9 mouse cellular contexts compared by ENCODE assay signal in the genomic region with DNA sequence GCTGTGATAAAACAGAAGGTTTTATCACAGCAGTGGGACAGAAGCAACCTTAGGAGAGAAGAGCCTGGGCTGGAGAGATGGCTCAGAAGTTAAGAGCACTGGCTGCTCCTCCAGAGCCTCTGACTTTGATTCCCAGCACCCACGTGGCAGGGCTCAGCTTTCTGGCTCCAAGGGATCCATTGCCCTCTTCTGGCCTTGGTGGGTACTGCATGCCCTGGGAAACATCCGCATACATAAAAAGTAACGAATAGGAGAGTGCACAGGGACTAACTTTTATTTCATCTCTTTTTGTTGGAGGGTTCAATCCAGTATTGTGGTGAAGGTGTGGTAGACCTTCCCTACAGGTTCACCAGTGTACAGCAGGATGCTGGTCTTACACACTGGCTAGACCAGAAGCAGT.
DNase-seq lines count a peak whose midpoint lies in the region; TF ChIP-seq lines count a peak whose summit lies in the region.
"Had no signal": no experiment of that assay in that cellular context is flagged by ENCODE, and none has a peak within 500 bp of the region (broad histone marks: within the 10 kb centered on the region; RNA-seq: fewer than 3 reads in every experiment).

No protein-coding gene starts in this region.

- WGBS in cerebellum, adult 2 months, result 43% methylated on average over 3 of the region's 3 CpGs
- 57% methylated on average over 3 of the region's 3 CpGs for WGBS in lung, adult 2 months
- WGBS in small intestine, adult 2 months, result 57% methylated on average over 3 of the region's 3 CpGs

- H3K4me3 ChIP-seq in cerebellum, adult 2 months (replicated peaks; ENCODE audit: insufficient read depth, low read depth, low read length), result no peak overlapping the region
- H3K4me3 ChIP-seq in lung, adult 2 months (replicated peaks; ENCODE audit: extremely low read depth, low read depth, low read length), result no peak overlapping the region
- no peak overlapping the region for H3K4me3 ChIP-seq in small intestine, adult 2 months (ENCODE audit: low read depth, low read length)
- H3K4me3 ChIP-seq: liver, embryonic 15.5 days had no signal

- H3K27ac ChIP-seq in cerebellum, adult 2 months (ENCODE audit: insufficient read depth, low read length), result no peak overlapping the region
- no peak overlapping the region for H3K27ac ChIP-seq in small intestine, adult 2 months (ENCODE audit: insufficient read depth, low read depth, low read length)
- H3K27ac ChIP-seq: liver, embryonic 15.5 days had no signal

- H3K27me3 ChIP-seq in cerebellum, adult 2 months (ENCODE audit: control insufficient read depth, insufficient read depth, low read length), result no peaks in the 10 kb centered on the region
- no peaks in the 10 kb centered on the region for H3K27me3 ChIP-seq in small intestine, adult 2 months (ENCODE audit: control insufficient read depth, insufficient read depth, low read length)
- H3K27me3 ChIP-seq: liver, embryonic 15.5 days had no signal

- no peaks in the 10 kb centered on the region; the same call in 1 of the 2 replicates for H3K4me1 ChIP-seq in cerebellum, adult 2 months (ENCODE audit: control insufficient read depth, insufficient read depth, low read length)
- H3K4me1 ChIP-seq in lung, adult 2 months (ENCODE audit: control insufficient read depth, insufficient read depth, low read length), result no peaks in the 10 kb centered on the region
- H3K4me1 ChIP-seq in small intestine, adult 2 months (ENCODE audit: control insufficient read depth, insufficient read depth, insufficient read length, low read length), result no peaks in the 10 kb centered on the region
- H3K4me1 ChIP-seq: liver, embryonic 15.5 days had no signal

- TF ChIP-seq CTCF in cerebellum, adult 2 months (IDR thresholded peaks at IDR 0.05; ENCODE audit: borderline replicate concordance, insufficient read depth, low read depth, low read length), result peak; percentile 23; the same call in 1 of the 2 replicates
- peak; percentile 48; the same call in 1 of the 2 replicates for TF ChIP-seq CTCF in lung, adult 2 months (IDR thresholded peaks at IDR 0.05; ENCODE audit: insufficient read depth, low read length)
- peak; percentile 31; the same call in 1 of the 2 replicates for TF ChIP-seq CTCF in small intestine, adult 2 months (IDR thresholded peaks at IDR 0.05; ENCODE audit: extremely low read depth, insufficient read length, insufficient replicate concordance, low read depth, low read length)

- no peak for DNase-seq in cerebellum, adult 2 months
- no peak for DNase-seq in cerebellum, adult 9-11 months
- DNase-seq in lung, adult 2 months, result no peak
- no peak for DNase-seq in lung, adult 18-20 months
- DNase-seq in forelimb bud, embryonic 11.5 days (ENCODE audit: low read depth, low spot score), result peak; percentile 46
- no peak for DNase-seq in T-cell, adult 2 months (ENCODE audit: low spot score)
- DNase-seq in layer of hippocampus, adult 9-11 months, result no peak

- TF ChIP-seq POLR2A in cerebellum, adult 2 months (IDR thresholded peaks at IDR 0.05; ENCODE audit: borderline replicate concordance, insufficient read depth, low read length), result no peak
- TF ChIP-seq POLR2A in lung, adult 2 months (IDR thresholded peaks at IDR 0.05; ENCODE audit: borderline replicate concordance, extremely low read depth, low read depth, low read length), result no peak
- TF ChIP-seq POLR2A in small intestine, adult 2 months (IDR thresholded peaks at IDR 0.05; ENCODE audit: low read depth, low read length), result no peak

- H3K36me3 ChIP-seq in small intestine, adult 2 months (ENCODE audit: control insufficient read depth, insufficient read depth, low read length), result no peaks in the 10 kb centered on the region
- H3K36me3 ChIP-seq: liver, embryonic 15.5 days had no signal
